Mouse (Mus musculus): ENCODE data around the gene Zscan4-ps2. TPM values are rescaled to one million over a fixed set of nuclear protein-coding genes. Genes with fewer than 3 reads are reported as not detected.

Gene Zscan4-ps2
- total RNA-seq (2023): not detected

GRCm38 (mm10) chr7:11514010-11514409 is at the start of gene Zscan4-ps2:
Gene Zscan4-ps2, plus strand, starts transcription at chr7:11514310.

Other genes starting within 250 kb of the Zscan4-ps2 start
- gene Zscan4e, start 203.6 kb upstream of the Zscan4-ps2 start, total RNA-seq (2023): not detected
- not detected for gene Zscan4f, start 116.4 kb upstream of the Zscan4-ps2 start, total RNA-seq (2023)
- gene Zscan4-ps3, start 95.0 kb downstream of the Zscan4-ps2 start, total RNA-seq (2023): not detected
- gene Vmn1r72, start 165.8 kb downstream of the Zscan4-ps2 start, total RNA-seq (2023): not detected
- not detected for gene Vmn1r73, start 216.0 kb downstream of the Zscan4-ps2 start, total RNA-seq (2023)